Mouse (Mus musculus): ENCODE measurements around the gene Slc5a3. TPM values are rescaled to one million over a fixed set of nuclear protein-coding genes. Genes with fewer than 3 reads are reported as not detected.
A peak's percentile ranks its signal among the peaks of the same experiment; 100 is the strongest.

The Slc5a3 gene
- polyA plus RNA-seq, 1 experiment from 2014 or later = 13.1 TPM

DNA sequence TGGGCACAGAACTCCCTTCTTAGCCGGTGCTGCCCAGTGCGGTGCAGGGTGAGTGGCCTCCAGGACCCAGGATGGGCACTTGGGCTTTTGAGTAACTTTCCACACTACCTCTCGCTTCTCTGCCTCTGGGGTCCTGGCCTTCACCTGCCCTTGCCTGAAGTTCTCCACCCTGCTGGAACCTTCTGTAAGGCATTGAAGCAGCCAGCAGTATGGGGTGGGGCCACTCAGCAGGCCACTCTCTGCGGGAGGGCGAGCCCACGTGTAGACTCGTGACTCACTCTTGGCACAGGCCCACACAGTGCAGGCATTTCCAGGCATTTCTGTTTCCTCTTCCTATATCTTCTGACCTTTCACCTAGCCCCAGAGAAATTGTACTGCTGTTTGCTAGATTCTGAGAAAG is 18.7 kb upstream of the Slc5a3 start:
- no peaks in the 10 kb centered on the region for H3K4me1 ChIP-seq (replicated peaks)
- ATAC-seq (ENCODE audit: low read depth) = no peak
- 92% methylated on average over 7 of the region's 7 CpGs for WGBS

DNA sequence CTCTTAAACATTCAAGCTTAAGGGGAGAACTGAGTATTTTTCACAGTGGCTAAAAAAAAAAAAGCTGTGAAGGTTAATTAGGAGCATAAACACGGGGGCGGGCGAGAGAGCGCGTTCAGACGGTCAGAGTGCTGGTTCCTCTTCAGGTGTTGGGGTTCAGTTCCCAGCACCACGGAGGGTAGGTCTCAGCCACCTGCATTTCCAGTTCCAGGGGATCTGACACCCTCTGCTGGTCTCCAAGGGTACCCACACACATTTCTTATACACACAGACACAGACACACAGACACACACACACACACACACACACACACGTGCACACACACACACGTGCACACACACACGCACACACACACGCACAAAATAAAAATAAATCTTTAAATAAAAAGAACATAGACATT is 18.2 kb upstream of the Slc5a3 start:
- Histone ChIP-seq H3K9me3 (no peaks in the 10 kb centered on the region), H3K36me3 (no peaks in the 10 kb centered on the region), H3K27ac (replicated peaks) (no peak overlapping the region), H3K4me2 (no peak overlapping the region), H3K4me1 (replicated peaks) (no peaks in the 10 kb centered on the region), H3K9ac (no peak overlapping the region), H3K4me3 (no peak overlapping the region), H3K27me3 (no peaks in the 10 kb centered on the region)
- no peak for ATAC-seq (ENCODE audit: low read depth)
- 96% methylated on average over 11 of the region's 11 CpGs for WGBS

More for the DNA sequence above, 18.7 kb upstream of the Slc5a3 start:
- Histone ChIP-seq H3K4me2 (no peak overlapping the region), H3K9me3 (no peaks in the 10 kb centered on the region), H3K4me3 (no peak overlapping the region), H3K9ac (no peak overlapping the region), H3K27ac (replicated peaks) (no peak overlapping the region), H3K36me3 (no peaks in the 10 kb centered on the region), H3K27me3 (no peaks in the 10 kb centered on the region)

DNA sequence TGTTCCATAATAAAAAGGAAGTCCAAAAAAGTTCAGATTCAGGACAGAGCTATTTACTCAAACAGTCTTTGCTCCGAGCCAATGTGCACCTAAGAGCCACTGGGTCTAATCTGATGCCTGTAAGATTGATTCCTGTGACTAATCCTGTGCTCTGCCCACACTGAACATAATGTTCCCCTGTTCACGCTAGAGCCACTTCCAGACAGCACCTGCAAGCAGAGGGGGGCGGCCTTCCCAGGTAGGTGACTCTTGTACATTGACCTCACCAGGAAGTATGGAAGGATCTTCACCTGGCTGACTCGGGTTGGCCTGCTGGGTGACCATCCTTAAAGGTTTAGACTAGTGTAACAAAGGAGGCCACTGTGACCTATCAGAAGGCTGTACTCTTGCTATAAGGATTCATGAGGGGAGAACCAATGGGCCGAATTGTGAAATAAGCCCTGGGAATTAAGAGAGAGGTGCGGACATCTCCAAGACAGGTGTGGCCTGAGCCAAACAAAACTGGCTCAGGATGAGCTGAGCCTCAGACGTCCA is 6.3 kb upstream of the Slc5a3 start:
- H3K27ac ChIP-seq (replicated peaks) = no peak overlapping the region
- H3K27me3 ChIP-seq = no peaks in the 10 kb centered on the region
- H3K4me1 ChIP-seq (replicated peaks) = no peaks in the 10 kb centered on the region; the same call in 1 of the 2 replicates
- no peak overlapping the region for H3K9ac ChIP-seq
- peaks cover 7% of the 10 kb centered on the region; the same call in 1 of the 2 replicates for H3K9me3 ChIP-seq
- H3K4me3 ChIP-seq = no peak overlapping the region
- H3K4me2 ChIP-seq = no peak overlapping the region
- WGBS = 81% methylated on average over 7 of the region's 7 CpGs
- ATAC-seq (ENCODE audit: low read depth) = no peak
- no peaks in the 10 kb centered on the region for H3K36me3 ChIP-seq

DNA sequence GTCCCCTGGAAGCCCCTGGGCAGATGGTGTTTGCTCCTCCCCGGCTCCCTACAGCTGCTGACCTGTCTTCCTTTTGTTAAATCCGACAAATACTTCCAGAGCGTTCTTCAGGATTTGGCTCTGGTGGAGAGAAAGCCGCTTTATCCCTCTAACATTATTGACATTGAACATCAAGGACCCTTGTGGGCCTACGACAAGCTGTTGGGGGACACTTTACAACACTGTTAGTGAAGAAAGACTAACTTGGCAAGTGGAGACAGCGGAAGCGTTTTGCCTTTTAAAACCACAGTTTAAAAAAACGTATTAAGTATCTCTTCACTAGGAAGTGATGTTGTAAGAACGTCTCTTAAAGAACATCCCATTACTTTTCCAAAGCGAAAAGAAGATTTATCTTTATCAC is 5.6 kb upstream of the Slc5a3 start:
- Histone ChIP-seq H3K27me3 (no peaks in the 10 kb centered on the region), H3K4me1 (replicated peaks) (peaks cover 7% of the 10 kb centered on the region; the same call in 1 of the 2 replicates), H3K36me3 (no peaks in the 10 kb centered on the region), H3K27ac (replicated peaks) (no peak overlapping the region), H3K4me3 (no peak overlapping the region), H3K9me3 (peaks cover 7% of the 10 kb centered on the region; the same call in 1 of the 2 replicates), H3K9ac (no peak overlapping the region), H3K4me2 (no peak overlapping the region)
- ATAC-seq (ENCODE audit: low read depth) = no peak
- WGBS = 83% methylated on average over 10 of the region's 10 CpGs

DNA sequence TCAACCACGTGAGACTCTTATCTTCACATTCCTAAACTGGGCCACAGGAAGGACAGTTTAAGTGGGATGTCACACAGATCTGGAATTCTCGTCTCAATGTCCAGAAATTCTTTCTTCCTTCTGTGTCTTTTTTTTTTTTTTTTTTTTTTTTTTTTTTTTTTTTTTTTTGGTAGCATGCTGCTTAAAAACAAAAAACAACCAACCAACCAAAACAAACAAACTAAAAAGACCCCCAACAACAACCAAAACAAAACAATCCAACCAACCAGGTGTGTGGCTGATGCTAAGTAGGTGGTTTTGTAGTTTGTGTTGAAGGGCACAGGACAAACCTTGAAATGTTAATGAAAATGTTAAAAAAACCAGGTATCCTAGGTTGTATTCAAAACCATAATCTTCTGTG is 1.4 kb upstream of the Slc5a3 start:
- H3K36me3 ChIP-seq = peaks cover 11% of the 10 kb centered on the region
- no peak overlapping the region for H3K4me2 ChIP-seq
- H3K9me3 ChIP-seq = peaks cover 7% of the 10 kb centered on the region; the same call in 1 of the 2 replicates
- no peak overlapping the region for H3K27ac ChIP-seq (replicated peaks)
- peaks cover 33% of the 10 kb centered on the region for H3K4me1 ChIP-seq (replicated peaks)
- no peak for ATAC-seq (ENCODE audit: low read depth)
- H3K9ac ChIP-seq = no peak overlapping the region
- H3K27me3 ChIP-seq = no peaks in the 10 kb centered on the region
- no peak overlapping the region for H3K4me3 ChIP-seq
- 63% methylated on average over 2 of the region's 2 CpGs for WGBS

DNA sequence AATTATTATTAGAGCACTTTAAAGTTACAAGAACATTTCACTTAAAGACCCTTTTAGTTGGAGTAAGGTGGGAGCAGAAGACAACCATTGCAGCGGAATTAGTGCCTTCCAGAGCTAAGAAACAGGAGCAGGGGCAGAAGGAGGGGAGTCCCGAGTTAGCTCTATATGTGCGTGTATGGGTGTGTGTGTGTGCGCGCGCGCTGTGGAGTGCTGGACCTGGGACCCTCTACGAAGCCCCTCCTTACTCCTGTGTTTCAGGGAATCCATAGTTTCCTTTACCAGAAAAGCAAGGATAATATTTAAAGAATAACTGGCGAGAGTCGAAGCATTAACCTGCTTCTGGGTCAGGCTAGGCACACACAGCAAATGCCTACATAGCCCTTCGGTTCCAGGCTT is 668 bp upstream of the Slc5a3 start:
- Histone ChIP-seq H3K9ac (peak overlapping the region; percentile 92), H3K27ac (replicated peaks) (peak overlapping the region; percentile 92), H3K4me1 (replicated peaks) (peaks cover 37% of the 10 kb centered on the region), H3K27me3 (no peaks in the 10 kb centered on the region), H3K36me3 (peaks cover 19% of the 10 kb centered on the region), H3K9me3 (peaks cover 7% of the 10 kb centered on the region; the same call in 1 of the 2 replicates), H3K4me3 (peak overlapping the region; percentile 92), H3K4me2 (peak overlapping the region; percentile 84)
- peak; percentile 74 for ATAC-seq (ENCODE audit: low read depth)
- WGBS = 7% methylated on average over 11 of the region's 11 CpGs

DNA sequence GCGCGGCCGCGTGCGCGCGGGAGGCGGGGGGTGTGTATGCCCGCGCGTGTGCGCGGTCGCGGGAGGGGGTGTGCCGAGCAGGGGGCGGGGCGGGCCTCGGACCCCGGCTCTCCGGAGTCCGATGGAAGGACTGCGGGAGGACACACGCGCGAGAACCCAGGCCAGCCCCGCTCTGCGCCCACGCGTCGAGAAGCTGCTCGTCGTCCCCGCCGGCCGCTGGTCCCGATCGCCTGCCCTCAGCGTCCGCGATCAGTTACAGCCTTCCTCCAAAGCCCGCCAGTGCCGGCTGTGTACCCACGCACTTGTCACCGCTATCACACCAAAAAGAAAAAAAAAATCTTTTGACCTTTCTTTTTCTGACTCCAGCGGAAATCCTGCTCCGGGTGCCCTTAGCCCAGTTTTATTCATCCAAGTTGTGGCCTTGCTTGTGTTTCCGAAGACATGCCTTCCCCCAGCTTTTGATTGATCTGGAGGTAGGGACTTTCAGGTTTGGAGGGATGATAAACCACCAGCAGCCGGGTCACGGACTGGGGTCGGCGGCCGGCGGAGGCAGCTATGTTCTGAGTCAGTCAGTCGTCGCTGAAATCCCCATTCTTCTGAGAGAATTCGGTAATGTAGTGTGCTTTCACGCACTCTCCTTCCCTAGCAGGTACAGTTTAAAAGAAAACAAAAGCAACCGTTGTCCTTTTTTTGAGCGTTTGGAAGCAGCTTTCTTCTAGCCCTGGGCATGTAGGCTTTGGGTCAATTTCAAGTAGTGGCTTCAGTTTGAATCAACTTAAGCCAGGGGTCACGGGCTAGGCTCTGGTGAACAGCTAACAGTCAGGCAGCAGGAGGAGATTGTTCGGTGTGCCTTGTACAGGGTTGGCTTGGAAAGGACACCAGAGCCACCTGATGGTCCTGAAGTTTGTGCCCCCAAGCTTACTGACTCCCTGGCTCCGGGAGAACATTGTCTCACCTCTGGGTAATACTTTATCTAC is 810 bp downstream of the Slc5a3 start:
- Histone ChIP-seq H3K9me3 (0 out of 2 replicates have a peak, but pooled peaks cover 3% of the 10 kb centered on the region), H3K27me3 (no peaks in the 10 kb centered on the region), H3K4me3 (peak overlapping the region; percentile 92), H3K27ac (replicated peaks) (peak overlapping the region; percentile 92), H3K4me1 (replicated peaks) (peaks cover 37% of the 10 kb centered on the region), H3K9ac (peak overlapping the region; percentile 92), H3K36me3 (peaks cover 31% of the 10 kb centered on the region), H3K4me2 (peak overlapping the region; percentile 84)
- ATAC-seq (ENCODE audit: low read depth) = peak; percentile 64
- 1% methylated on average over 45 of the region's 63 CpGs for WGBS

DNA sequence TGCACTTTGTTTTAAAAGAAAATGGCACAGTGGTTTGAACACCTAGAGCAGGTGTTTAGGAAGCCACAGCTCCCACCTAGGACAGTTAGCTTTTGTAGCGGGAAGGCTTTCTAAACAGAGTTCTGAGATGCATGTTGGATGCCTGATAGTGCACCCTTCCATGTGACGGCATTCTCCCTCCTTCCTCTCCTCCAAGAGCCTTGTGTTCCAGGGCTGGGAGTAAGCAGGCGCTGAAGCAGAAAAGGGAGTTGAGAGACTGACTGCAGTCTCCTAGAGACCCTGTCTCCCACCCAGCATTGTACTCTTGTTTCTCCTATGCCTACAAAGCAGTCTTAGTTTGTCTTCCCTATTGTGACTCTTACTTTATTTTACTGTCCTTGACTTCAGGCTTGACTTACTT is 2.1 kb downstream of the Slc5a3 start:
- Histone ChIP-seq H3K4me1 (replicated peaks) (peaks cover 37% of the 10 kb centered on the region), H3K9me3 (no peaks in the 10 kb centered on the region), H3K36me3 (peaks cover 34% of the 10 kb centered on the region), H3K27me3 (no peaks in the 10 kb centered on the region), H3K4me3 (peak overlapping the region; percentile 92), H3K27ac (replicated peaks) (no peak overlapping the region), H3K9ac (peak overlapping the region; percentile 60), H3K4me2 (peak overlapping the region; percentile 84)
- 69% methylated on average over 3 of the region's 3 CpGs for WGBS
- no peak for ATAC-seq (ENCODE audit: low read depth)

DNA sequence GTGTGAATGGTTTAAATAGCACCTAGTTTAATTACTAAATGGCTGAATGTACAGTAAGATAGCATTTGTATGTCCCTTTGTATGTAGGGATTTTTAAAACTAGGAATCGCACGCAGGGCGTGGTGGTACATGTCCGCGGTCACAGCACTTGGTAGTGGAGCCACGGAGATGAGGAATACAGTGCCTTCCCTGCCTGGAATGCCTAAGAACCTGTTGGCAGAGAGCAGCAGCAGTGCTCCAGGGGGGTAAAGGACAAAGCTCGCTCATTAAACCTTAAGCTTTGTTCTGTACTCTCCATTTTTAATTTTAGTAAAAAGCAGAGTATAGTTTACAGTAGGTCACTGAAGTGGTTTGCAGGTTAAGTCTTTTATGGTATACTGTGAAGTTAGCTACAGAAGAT is 3.5 kb downstream of the Slc5a3 start:
- H3K27ac ChIP-seq (replicated peaks) = no peak overlapping the region
- H3K4me3 ChIP-seq = no peak overlapping the region
- ATAC-seq (ENCODE audit: low read depth) = no peak
- no peak overlapping the region for H3K4me2 ChIP-seq
- H3K4me1 ChIP-seq (replicated peaks) = peaks cover 37% of the 10 kb centered on the region
- H3K27me3 ChIP-seq = no peaks in the 10 kb centered on the region
- 95% methylated on average over 7 of the region's 7 CpGs for WGBS
- H3K36me3 ChIP-seq = peaks cover 41% of the 10 kb centered on the region
- H3K9ac ChIP-seq = no peak overlapping the region
- no peaks in the 10 kb centered on the region for H3K9me3 ChIP-seq

DNA sequence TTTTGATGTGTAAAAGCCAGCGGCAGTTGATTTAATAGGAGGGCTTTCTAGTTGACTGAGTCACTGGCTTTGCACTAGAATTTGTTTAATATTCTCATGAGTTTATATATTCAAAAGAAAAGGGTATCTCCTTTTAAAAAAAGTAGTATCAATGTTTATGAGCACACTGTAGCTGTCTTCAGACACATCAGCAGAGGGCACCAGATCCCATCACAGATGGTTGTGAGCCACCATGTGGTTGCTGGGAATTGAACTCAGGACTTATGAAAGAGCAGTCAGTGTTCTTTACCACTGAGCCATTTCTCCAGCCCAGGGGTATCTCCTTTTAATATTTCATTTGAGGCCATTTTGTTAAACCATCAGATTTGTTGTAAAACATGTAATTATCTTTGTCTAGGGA is 4.7 kb downstream of the Slc5a3 start:
- no peak for ATAC-seq (ENCODE audit: low read depth)
- 95% methylated on average over 1 of the region's 1 CpGs for WGBS
- Histone ChIP-seq H3K4me2 (no peak overlapping the region), H3K4me1 (replicated peaks) (peaks cover 30% of the 10 kb centered on the region), H3K9me3 (no peaks in the 10 kb centered on the region), H3K27me3 (no peaks in the 10 kb centered on the region), H3K9ac (no peak overlapping the region), H3K27ac (replicated peaks) (no peak overlapping the region), H3K4me3 (no peak overlapping the region), H3K36me3 (peaks cover 48% of the 10 kb centered on the region)

DNA sequence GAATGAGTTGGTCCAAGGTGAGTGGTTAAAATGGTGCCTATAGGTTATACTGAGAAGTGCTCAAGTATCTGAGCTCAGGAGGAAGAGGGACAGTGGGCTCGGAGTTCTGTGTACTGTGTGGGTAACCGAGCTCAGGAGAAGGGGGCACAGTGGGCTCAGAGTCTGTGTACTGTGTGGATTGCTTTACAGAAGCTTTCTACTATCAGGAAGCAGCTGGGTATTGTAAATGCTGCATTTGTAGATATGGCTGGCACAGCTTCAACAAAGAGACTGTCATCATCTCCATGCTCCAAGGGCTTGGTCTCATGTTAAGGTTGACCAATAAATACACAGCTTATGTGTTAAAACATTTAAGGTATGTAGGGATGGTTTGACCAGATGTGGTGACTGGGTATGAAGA is 6.7 kb downstream of the Slc5a3 start:
- no peak overlapping the region for H3K4me3 ChIP-seq
- no peak overlapping the region for H3K9ac ChIP-seq
- peaks cover 22% of the 10 kb centered on the region for H3K4me1 ChIP-seq (replicated peaks)
- no peak overlapping the region for H3K4me2 ChIP-seq
- WGBS = 92% methylated on average over 2 of the region's 2 CpGs
- H3K27me3 ChIP-seq = no peaks in the 10 kb centered on the region
- H3K9me3 ChIP-seq = no peaks in the 10 kb centered on the region
- peaks cover 59% of the 10 kb centered on the region for H3K36me3 ChIP-seq
- H3K27ac ChIP-seq (replicated peaks) = no peak overlapping the region
- ATAC-seq (ENCODE audit: low read depth) = no peak

DNA sequence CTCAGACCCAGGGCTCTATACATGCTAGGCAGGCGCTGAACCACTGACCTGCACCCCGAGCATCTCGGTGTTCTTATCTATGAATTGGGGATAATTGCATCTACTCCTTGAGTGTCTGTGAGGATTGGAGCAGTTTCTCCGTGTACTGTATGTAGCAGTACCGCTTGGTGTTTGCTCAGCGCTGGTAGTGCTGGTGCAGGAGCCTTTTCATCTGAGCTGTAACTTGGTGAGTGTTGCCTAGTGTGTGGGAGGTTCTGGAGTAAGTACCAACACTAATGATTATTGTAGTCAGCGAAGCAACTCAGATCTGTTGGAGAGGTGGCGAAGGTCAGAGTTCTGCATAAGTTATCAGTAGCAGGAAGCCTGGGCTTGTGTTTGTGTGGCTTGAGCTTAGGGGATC is 12.2 kb downstream of the Slc5a3 start:
- WGBS = 95% methylated on average over 8 of the region's 8 CpGs

More for the DNA sequence above, 12.2 kb downstream of the Slc5a3 start:
- Histone ChIP-seq H3K4me2 (no peak overlapping the region), H3K4me1 (replicated peaks) (no peaks in the 10 kb centered on the region), H3K9ac (no peak overlapping the region), H3K4me3 (no peak overlapping the region), H3K9me3 (no peaks in the 10 kb centered on the region), H3K27me3 (no peaks in the 10 kb centered on the region), H3K36me3 (peaks cover 49% of the 10 kb centered on the region), H3K27ac (replicated peaks) (no peak overlapping the region)
- no peak for ATAC-seq (ENCODE audit: low read depth)
